9 mouse cellular contexts compared by ENCODE assay signal in genomic region chr10:67126859-67127758, GRCm38 (mm10). TPM values are rescaled to one million over a fixed set of nuclear protein-coding genes. Genes with fewer than 3 reads are reported as not detected.
DNase-seq lines count a peak whose midpoint lies in the region; ATAC-seq and TF ChIP-seq lines count a peak whose summit lies in the region.
"Had no signal": no experiment of that assay in that cellular context is flagged by ENCODE, and none has a peak within 500 bp of the region (broad histone marks: within the 10 kb centered on the region; RNA-seq: fewer than 3 reads in every experiment).

No protein-coding gene starts in this region.

- peak overlapping the region; percentile 80 for H3K27ac ChIP-seq in heart, embryonic 16.5 days (ENCODE audit: low read length)
- peak overlapping the region; percentile 78 for H3K27ac ChIP-seq in limb, embryonic 12.5 days
- H3K27ac ChIP-seq in midbrain, embryonic 13.5 days: peak overlapping the region; percentile 91
- H3K27ac ChIP-seq in stomach, embryonic 14.5 days (ENCODE audit: low read length): peak overlapping the region; percentile 75

- peak; percentile 33 for DNase-seq in G1E (ENCODE audit: low spot score)
- DNase-seq in embryo, embryonic 11.5 days (ENCODE audit: low read depth, low spot score): peak; percentile 37

- under 1% methylated on average over 105 of the region's 115 CpGs for WGBS in heart, embryonic 16.5 days
- 2% methylated on average over 110 of the region's 115 CpGs for WGBS in limb, embryonic 12.5 days
- 1% methylated on average over 110 of the region's 115 CpGs for WGBS in midbrain, embryonic 13.5 days
- under 1% methylated on average over 95 of the region's 115 CpGs for WGBS in stomach, embryonic 14.5 days

- peak overlapping the region; percentile 89 for H3K4me2 ChIP-seq in heart, embryonic 16.5 days (ENCODE audit: low read depth, low read length)
- H3K4me2 ChIP-seq in limb, embryonic 12.5 days: peak overlapping the region; percentile 97
- H3K4me2 ChIP-seq in midbrain, embryonic 13.5 days (replicated peaks): peak overlapping the region; percentile 91
- H3K4me2 ChIP-seq in stomach, embryonic 14.5 days (replicated peaks; ENCODE audit: low read depth, low read length): peak overlapping the region; percentile 92

- H3K27me3 ChIP-seq in erythroblast, embryonic 14.5 days (ENCODE audit: control insufficient read depth): peaks cover 53% of the 10 kb centered on the region
- no peaks in the 10 kb centered on the region for H3K27me3 ChIP-seq in G1E (ENCODE audit: insufficient read depth, low read length)
- no peaks in the 10 kb centered on the region for H3K27me3 ChIP-seq in heart, embryonic 16.5 days (ENCODE audit: control insufficient read depth, insufficient read depth, low read length)
- peaks cover 17% of the 10 kb centered on the region for H3K27me3 ChIP-seq in limb, embryonic 12.5 days
- no peaks in the 10 kb centered on the region for H3K27me3 ChIP-seq in midbrain, embryonic 13.5 days
- H3K27me3 ChIP-seq in stomach, embryonic 14.5 days (ENCODE audit: control insufficient read depth, insufficient read depth, low read length): no peaks in the 10 kb centered on the region

- H3K36me3 ChIP-seq in erythroblast, embryonic 14.5 days (ENCODE audit: control insufficient read depth): no peaks in the 10 kb centered on the region
- peaks cover 5% of the 10 kb centered on the region for H3K36me3 ChIP-seq in G1E (replicated peaks)
- H3K36me3 ChIP-seq in heart, embryonic 16.5 days (ENCODE audit: control insufficient read depth, insufficient read depth): no peaks in the 10 kb centered on the region
- H3K36me3 ChIP-seq in limb, embryonic 12.5 days: no peaks in the 10 kb centered on the region
- H3K36me3 ChIP-seq in midbrain, embryonic 13.5 days: no peaks in the 10 kb centered on the region
- no peaks in the 10 kb centered on the region for H3K36me3 ChIP-seq in stomach, embryonic 14.5 days (ENCODE audit: control insufficient read depth, insufficient read depth, low read length)

- H3K4me3 ChIP-seq in erythroblast, embryonic 14.5 days (replicated peaks): peak overlapping the region; percentile 71
- peak overlapping the region; percentile 93 for H3K4me3 ChIP-seq in G1E (ENCODE audit: low read depth, low read length)
- peak overlapping the region; percentile 80 for H3K4me3 ChIP-seq in heart, embryonic 16.5 days (ENCODE audit: low read length)
- peak overlapping the region; percentile 91 for H3K4me3 ChIP-seq in limb, embryonic 12.5 days (replicated peaks)
- H3K4me3 ChIP-seq in midbrain, embryonic 13.5 days (replicated peaks): peak overlapping the region; percentile 74
- H3K4me3 ChIP-seq in stomach, embryonic 14.5 days (ENCODE audit: low read depth, low read length): peak overlapping the region; percentile 83

- H3K4me1 ChIP-seq in erythroblast, embryonic 14.5 days (ENCODE audit: control insufficient read depth): peaks cover 12% of the 10 kb centered on the region
- peaks cover 50% of the 10 kb centered on the region for H3K4me1 ChIP-seq in G1E (ENCODE audit: insufficient read depth, low read depth, low read length)
- H3K4me1 ChIP-seq in heart, embryonic 16.5 days (ENCODE audit: control insufficient read depth, insufficient read depth, low read length): peaks cover 45% of the 10 kb centered on the region
- peaks cover 21% of the 10 kb centered on the region for H3K4me1 ChIP-seq in limb, embryonic 12.5 days (replicated peaks)
- peaks cover 35% of the 10 kb centered on the region for H3K4me1 ChIP-seq in midbrain, embryonic 13.5 days (replicated peaks)
- H3K4me1 ChIP-seq in stomach, embryonic 14.5 days (ENCODE audit: control insufficient read depth, insufficient read depth, low read length): peaks cover 6% of the 10 kb centered on the region

- ATAC-seq in erythroblast, adult 5-6 weeks (replicated peaks; ENCODE audit: low FRiP score, poor library complexity, severe bottlenecking): no peak
- no peak for ATAC-seq in G1E (ENCODE audit: extremely low read depth, insufficient number of reproducible peaks, low FRiP score, poor library complexity, severe bottlenecking)
- ATAC-seq in heart, embryonic 16.5 days (replicated peaks; ENCODE audit: extremely low read depth, insufficient read depth, low FRiP score): peak; percentile 66
- peak; percentile 63 for ATAC-seq in limb, embryonic 12.5 days (ENCODE audit: insufficient number of reproducible peaks, insufficient read depth, low FRiP score, low TSS enrichment, low read depth)
- peak; percentile 88 for ATAC-seq in midbrain, embryonic 13.5 days
- ATAC-seq in stomach, embryonic 14.5 days (ENCODE audit: insufficient number of reproducible peaks, insufficient read depth, low FRiP score, low read depth): peak; percentile 69

- no peaks in the 10 kb centered on the region; the same call in 1 of the 2 replicates for H3K9me3 ChIP-seq in erythroblast, embryonic 14.5 days (ENCODE audit: control insufficient read depth, low read length)
- no peaks in the 10 kb centered on the region for H3K9me3 ChIP-seq in G1E (replicated peaks)
- no peaks in the 10 kb centered on the region for H3K9me3 ChIP-seq in heart, embryonic 16.5 days (replicated peaks; ENCODE audit: control insufficient read depth, low read length)
- H3K9me3 ChIP-seq in limb, embryonic 12.5 days: no peaks in the 10 kb centered on the region
- no peaks in the 10 kb centered on the region for H3K9me3 ChIP-seq in midbrain, embryonic 13.5 days
- no peaks in the 10 kb centered on the region for H3K9me3 ChIP-seq in stomach, embryonic 14.5 days (ENCODE audit: control insufficient read depth, low read depth, low read length)

- peak overlapping the region; percentile 88 for H3K9ac ChIP-seq in heart, embryonic 16.5 days (ENCODE audit: low read length)
- peak overlapping the region; percentile 80 for H3K9ac ChIP-seq in limb, embryonic 12.5 days (replicated peaks)
- H3K9ac ChIP-seq in midbrain, embryonic 13.5 days (replicated peaks): peak overlapping the region; percentile 90
- peak overlapping the region; percentile 80 for H3K9ac ChIP-seq in stomach, embryonic 14.5 days (replicated peaks; ENCODE audit: low read depth, low read length)

- TF ChIP-seq CTCF in G1E (IDR thresholded peaks at IDR 0.05; ENCODE audit: low read depth, low read length): no peak

RNA-seq across cellular contexts. Expression of gene Reep3, which starts 30.4 kb away (rescaled TPM):
- polyA plus RNA-seq in erythroblast, embryonic 14.5 days (2012): 0.05 and 0.15 TPM in 2 replicates
- total RNA-seq in erythroblast, adult 5-6 weeks (2015; ENCODE audit: low replicate concordance): 14.8 and 16.5 TPM in 2 replicates
- total RNA-seq in erythroblast, adult 5-6 weeks (2017; ENCODE audit: low replicate concordance): 6.4 and 8.1 TPM in 2 replicates
- total RNA-seq in G1E (2014; fragmentation: Nextera tagmentation) (42.3 and 42.7 TPM in 2 replicates), G1E (2017) (19.6 and 21.9 TPM in 2 replicates)
- polyA plus RNA-seq in G1E (2012): 1.4 and 2.1 TPM in 2 replicates
- polyA plus RNA-seq in heart, embryonic 16.5 days (2015; fragmentation: Nextera tagmentation; extraction: Ambion mirVana): 29.7 and 30.1 TPM in 2 replicates
- polyA plus RNA-seq in limb, embryonic 12.5 days (2016; fragmentation: Nextera tagmentation; extraction: Ambion mirVana): 31.4 and 33.3 TPM in 2 replicates
- 38.6 and 41.0 TPM in 2 replicates for polyA plus RNA-seq in midbrain, embryonic 13.5 days (2015; fragmentation: Nextera tagmentation; extraction: Ambion mirVana)
- polyA plus RNA-seq in stomach, embryonic 14.5 days (2014; fragmentation: Nextera tagmentation; extraction: Ambion mirVana): 52.6 and 55.6 TPM in 2 replicates
- total RNA-seq: MEL had no signal

RNA-seq across cellular contexts. Expression of gene Jmjd1c, which starts 31.2 kb away (rescaled TPM):
- polyA plus RNA-seq in erythroblast, embryonic 14.5 days (2012): 0.06 and 0.09 TPM in 2 replicates
- total RNA-seq in erythroblast, adult 5-6 weeks (2015; ENCODE audit: low replicate concordance): 25.4 and 38.5 TPM in 2 replicates
- total RNA-seq in erythroblast, adult 5-6 weeks (2017; ENCODE audit: low replicate concordance): 36.3 and 39.3 TPM in 2 replicates
- total RNA-seq in G1E (2014; fragmentation: Nextera tagmentation) (184 and 202 TPM in 2 replicates), G1E (2017) (81.8 and 102 TPM in 2 replicates)
- 7.4 and 9.1 TPM in 2 replicates for polyA plus RNA-seq in G1E (2012)
- polyA plus RNA-seq in heart, embryonic 16.5 days (2015; fragmentation: Nextera tagmentation; extraction: Ambion mirVana): 29.9 and 31.5 TPM in 2 replicates
- polyA plus RNA-seq in limb, embryonic 12.5 days (2016; fragmentation: Nextera tagmentation; extraction: Ambion mirVana): 43.8 and 47.5 TPM in 2 replicates
- 48.6 and 56.1 TPM in 2 replicates for polyA plus RNA-seq in midbrain, embryonic 13.5 days (2015; fragmentation: Nextera tagmentation; extraction: Ambion mirVana)
- polyA plus RNA-seq in stomach, embryonic 14.5 days (2014; fragmentation: Nextera tagmentation; extraction: Ambion mirVana): 55.0 and 58.2 TPM in 2 replicates

Comparison
In these comparisons a context has a peak if more than half of its experiments do, and no peak if none do; other contexts are left out.
1. ATAC-seq: peak in heart, embryonic 16.5 days (single experiment), limb, embryonic 12.5 days (single experiment), midbrain, embryonic 13.5 days (single experiment) and stomach, embryonic 14.5 days (single experiment); none in erythroblast, adult 5-6 weeks (single experiment) and G1E (single experiment).
2. Peak in every context shown above with its lines, with median percentiles within 50 percentile points of each other: H3K4me3 ChIP-seq, H3K27ac ChIP-seq, H3K4me2 ChIP-seq and H3K9ac ChIP-seq.